9 mouse cellular contexts compared by ENCODE assay signal in the genomic region with DNA sequence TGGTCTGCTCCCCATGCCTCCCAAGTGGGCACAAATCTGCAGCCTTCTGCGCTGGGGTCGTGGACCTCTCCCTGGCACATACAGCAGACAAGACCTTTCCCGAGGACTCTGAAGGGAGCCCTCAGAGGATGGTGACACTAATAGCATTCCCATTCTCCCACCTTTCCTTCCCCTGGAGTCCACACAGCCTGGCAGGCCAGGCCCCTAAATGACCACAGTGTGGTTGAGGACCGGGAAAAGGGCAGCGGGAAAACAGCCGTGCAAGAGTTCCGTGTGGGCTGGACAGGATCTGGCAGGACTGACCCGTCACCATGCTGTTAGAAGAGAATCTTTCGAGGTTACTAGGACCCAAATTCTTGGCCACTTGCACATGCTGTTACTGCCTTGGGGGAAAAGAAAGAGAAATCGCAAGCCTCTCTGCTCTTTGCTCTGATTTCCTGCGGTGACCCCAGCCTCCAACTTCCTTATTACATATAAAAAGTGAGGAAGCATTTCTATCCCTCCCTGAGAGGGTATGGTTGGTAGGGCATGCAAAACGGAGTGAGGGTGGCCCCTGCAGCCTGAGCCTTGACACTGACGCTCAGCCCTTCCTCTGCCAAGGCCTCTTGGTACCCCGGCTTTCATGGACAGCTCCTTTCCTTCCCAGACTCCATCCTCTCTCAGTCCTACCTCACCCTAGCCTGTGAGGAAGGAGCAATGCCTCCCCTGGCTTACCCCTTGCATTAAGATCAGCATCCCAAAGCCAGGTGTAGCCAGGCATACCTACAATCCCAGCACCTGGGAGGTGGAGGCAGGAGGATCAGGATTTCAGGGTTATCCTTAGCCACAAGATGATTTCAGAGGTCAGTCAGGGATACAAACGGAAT. TPM values are rescaled to one million over a fixed set of nuclear protein-coding genes. Genes with fewer than 3 reads are reported as not detected.
DNase-seq lines count a peak whose midpoint lies in the region; ATAC-seq and TF ChIP-seq lines count a peak whose summit lies in the region.
"Had no signal": no experiment of that assay in that cellular context is flagged by ENCODE, and none has a peak within 500 bp of the region (broad histone marks: within the 10 kb centered on the region; RNA-seq: fewer than 3 reads in every experiment).

No protein-coding gene starts in this region.

- H3K9ac ChIP-seq in embryonic facial prominence, embryonic 14.5 days (ENCODE audit: low read depth, low read length), result no peak overlapping the region
- 0 out of 2 replicates have a peak overlapping the region, but pooled peaks have one; percentile 52 for H3K9ac ChIP-seq in limb, embryonic 13.5 days
- H3K9ac ChIP-seq in neural tube, embryonic 15.5 days (replicated peaks), result no peak overlapping the region

- H3K4me2 ChIP-seq in embryonic facial prominence, embryonic 14.5 days (ENCODE audit: low read depth, low read length), result peak overlapping the region; percentile 50; the same call in 1 of the 2 replicates
- peak overlapping the region; percentile 51 for H3K4me2 ChIP-seq in limb, embryonic 13.5 days (replicated peaks)
- no peak overlapping the region for H3K4me2 ChIP-seq in neural tube, embryonic 15.5 days

- H3K27ac ChIP-seq in layer of hippocampus, adult 2 months, result peak overlapping the region; percentile 49; the same call in 1 of the 2 replicates
- peak overlapping the region; percentile 77 for H3K27ac ChIP-seq in embryonic facial prominence, embryonic 14.5 days (replicated peaks; ENCODE audit: low read depth, low read length)
- peak overlapping the region; percentile 39 for H3K27ac ChIP-seq in limb, embryonic 13.5 days
- 0 out of 2 replicates have a peak overlapping the region, but pooled peaks have one; percentile 28 for H3K27ac ChIP-seq in neural tube, embryonic 15.5 days (replicated peaks)

- WGBS in embryonic facial prominence, embryonic 14.5 days, result 55% methylated on average over 15 of the region's 15 CpGs
- 65% methylated on average over 15 of the region's 15 CpGs for WGBS in limb, embryonic 13.5 days
- WGBS in neural tube, embryonic 15.5 days, result 69% methylated on average over 15 of the region's 15 CpGs

- H3K4me3 ChIP-seq in layer of hippocampus, adult 2 months, result no peak overlapping the region
- no peak overlapping the region for H3K4me3 ChIP-seq in embryonic facial prominence, embryonic 14.5 days (ENCODE audit: low read depth, low read length)
- no peak overlapping the region for H3K4me3 ChIP-seq in limb, embryonic 13.5 days
- H3K4me3 ChIP-seq in neural tube, embryonic 15.5 days (replicated peaks), result no peak overlapping the region

- H3K4me1 ChIP-seq in embryonic facial prominence, embryonic 14.5 days (ENCODE audit: control insufficient read depth, insufficient read depth, low read length), result peaks cover 34% of the 10 kb centered on the region
- H3K4me1 ChIP-seq in limb, embryonic 13.5 days, result peaks cover 49% of the 10 kb centered on the region
- peaks cover 21% of the 10 kb centered on the region for H3K4me1 ChIP-seq in neural tube, embryonic 15.5 days

- H3K27me3 ChIP-seq in embryonic facial prominence, embryonic 14.5 days (replicated peaks; ENCODE audit: control insufficient read depth, insufficient read depth, low read length), result no peaks in the 10 kb centered on the region
- no peaks in the 10 kb centered on the region for H3K27me3 ChIP-seq in limb, embryonic 13.5 days
- 0 out of 2 replicates have a peak, but pooled peaks cover 3% of the 10 kb centered on the region for H3K27me3 ChIP-seq in neural tube, embryonic 15.5 days (replicated peaks)

- TF ChIP-seq CTCF in layer of hippocampus, adult 2 months (conservative IDR thresholded peaks at IDR 0.05), result no peak

- H3K36me3 ChIP-seq in embryonic facial prominence, embryonic 14.5 days (ENCODE audit: control insufficient read depth, insufficient read depth, low read length), result no peaks in the 10 kb centered on the region
- H3K36me3 ChIP-seq in limb, embryonic 13.5 days, result no peaks in the 10 kb centered on the region
- H3K36me3 ChIP-seq in neural tube, embryonic 15.5 days, result no peaks in the 10 kb centered on the region

- intact Hi-C loops in left cerebral cortex, postnatal 14 days (cut with DNase I), result loop anchor here (5.0 kb wide), 1 partner anchor 51 kb away; no protein-coding TSS in a partner anchor

- H3K9me3 ChIP-seq in embryonic facial prominence, embryonic 14.5 days (ENCODE audit: control insufficient read depth, low read length), result no peaks in the 10 kb centered on the region
- H3K9me3 ChIP-seq in limb, embryonic 13.5 days, result no peaks in the 10 kb centered on the region
- no peaks in the 10 kb centered on the region for H3K9me3 ChIP-seq in neural tube, embryonic 15.5 days (replicated peaks)

- ATAC-seq in embryonic facial prominence, embryonic 14.5 days (ENCODE audit: low read depth), result no peak
- no peak for ATAC-seq in limb, embryonic 13.5 days (ENCODE audit: low FRiP score, low read depth)
- no peak for ATAC-seq in neural tube, embryonic 15.5 days (ENCODE audit: low FRiP score)

- DNase-seq in layer of hippocampus, adult 2 months (ENCODE audit: low spot score in 2 of 2), result no peak
- DNase-seq in layer of hippocampus, postnatal 36 days, result no peak
- no peak for DNase-seq in embryonic facial prominence, embryonic 14.5 days (ENCODE audit: low spot score)
- DNase-seq in yolk sac, embryonic 10.5 days (ENCODE audit: low spot score), result no peak
- no peak for DNase-seq in gastrocnemius, adult 18-20 months (ENCODE audit: low spot score)
- DNase-seq in left cerebral cortex, postnatal 14 days (ENCODE audit: low spot score in 2 of 2), result no peak

RNA-seq across cellular contexts. Expression of gene Acvrl1, which starts 18.0 kb away (rescaled TPM):
- 10 to 100 TPM; 11.2 to 11.4 TPM for total RNA-seq in layer of hippocampus, adult 2 months (2021)
- total RNA-seq in layer of hippocampus, postnatal 36 days (2021), result 1 to 10 TPM; 7.5 to 8.9 TPM
- 11.5 and 13.5 TPM in 2 replicates for polyA plus RNA-seq in embryonic facial prominence, embryonic 14.5 days (2014; fragmentation: Nextera tagmentation; extraction: Ambion mirVana)
- polyA plus RNA-seq in limb, embryonic 13.5 days (2015; fragmentation: Nextera tagmentation; extraction: Ambion mirVana), result 9.6 TPM in 2 replicates
- 9.5 and 12.6 TPM in 2 replicates for polyA plus RNA-seq in neural tube, embryonic 15.5 days (2015; fragmentation: Nextera tagmentation; extraction: Ambion mirVana)
- 10 to 100 TPM in 1 of 2 experiments, 1 to 10 TPM in 1; 8.6 to 11.7 TPM for total RNA-seq in gastrocnemius, adult 18-20 months (2021)
- 10 to 100 TPM; 12.9 to 17.1 TPM for total RNA-seq in left cerebral cortex, postnatal 14 days (2021)

RNA-seq across cellular contexts. Expression of gene Acvr1b, which starts 27.5 kb away (rescaled TPM):
- 10 to 100 TPM; 85.1 to 87.8 TPM for total RNA-seq in layer of hippocampus, adult 2 months (2021)
- 10 to 100 TPM; 85.2 to 88.5 TPM for total RNA-seq in layer of hippocampus, postnatal 36 days (2021)
- polyA plus RNA-seq in embryonic facial prominence, embryonic 14.5 days (2014; fragmentation: Nextera tagmentation; extraction: Ambion mirVana), result 10.2 and 10.7 TPM in 2 replicates
- 6.1 and 7.1 TPM in 2 replicates for polyA plus RNA-seq in limb, embryonic 13.5 days (2015; fragmentation: Nextera tagmentation; extraction: Ambion mirVana)
- 19.3 and 23.1 TPM in 2 replicates for polyA plus RNA-seq in neural tube, embryonic 15.5 days (2015; fragmentation: Nextera tagmentation; extraction: Ambion mirVana)
- 10 to 100 TPM; 26.0 to 48.0 TPM for total RNA-seq in gastrocnemius, adult 18-20 months (2021)
- 100 to 1,000 TPM; 112 to 121 TPM for total RNA-seq in left cerebral cortex, postnatal 14 days (2021)

RNA-seq across cellular contexts. Expression of gene Ankrd33, which starts 30.8 kb away (rescaled TPM):
- total RNA-seq in layer of hippocampus, adult 2 months (2021), result not detected
- not detected for total RNA-seq in layer of hippocampus, postnatal 36 days (2021)
- polyA plus RNA-seq in embryonic facial prominence, embryonic 14.5 days (2014; fragmentation: Nextera tagmentation; extraction: Ambion mirVana), result not detected in 2 replicates
- polyA plus RNA-seq in limb, embryonic 13.5 days (2015; fragmentation: Nextera tagmentation; extraction: Ambion mirVana), result not detected in 2 replicates
- polyA plus RNA-seq in neural tube, embryonic 15.5 days (2015; fragmentation: Nextera tagmentation; extraction: Ambion mirVana), result not detected in 2 replicates
- total RNA-seq in gastrocnemius, adult 18-20 months (2021), result not detected
- under 1 TPM in 1 of 2 experiments, not detected in 1; 0.21 TPM for total RNA-seq in left cerebral cortex, postnatal 14 days (2021)
- polyA plus RNA-seq: gonadal fat pad, adult 2 months had no signal
